ENCODE assay signal across 8 mouse cellular contexts in genomic region chr9:56223429-56224051, GRCm38 (mm10). TPM values are rescaled to one million over a fixed set of nuclear protein-coding genes. Genes with fewer than 3 reads are reported as not detected.
A peak's percentile ranks its signal among the peaks of the same experiment; 100 is the strongest.
DNase-seq lines count a peak whose midpoint lies in the region; ATAC-seq and TF ChIP-seq lines count a peak whose summit lies in the region.
"Not testable (repeated sequence)": the region's sequence is repeated elsewhere in the genome, so short reads cannot be mapped to it uniquely, and the experiment has no call there.

No protein-coding gene starts in this region.

- not testable (repeated sequence) for H3K4me1 ChIP-seq in embryonic facial prominence, embryonic 12.5 days; neural tube, embryonic 12.5 days; testis, adult 2 months (ENCODE audit: control insufficient read depth, insufficient read depth, low read length)

- peak; percentile 82 to 92 for DNase-seq in adrenal gland, adult 18-20 months (ENCODE audit: low spot score in 2 of 2)
- DNase-seq in heart, adult 18-20 months: peak; percentile 64 to 95
- peak; percentile 81 to 82 for DNase-seq in layer of hippocampus, postnatal 14 days (ENCODE audit: low spot score in 2 of 2)
- DNase-seq in lung, adult 18-20 months: peak; percentile 62 to 70

- not testable (repeated sequence) for H3K36me3 ChIP-seq in embryonic facial prominence, embryonic 12.5 days; neural tube, embryonic 12.5 days; testis, adult 2 months (ENCODE audit: control insufficient read depth, insufficient read depth, low read length)

- H3K9ac ChIP-seq in embryonic facial prominence, embryonic 12.5 days; neural tube, embryonic 12.5 days: not testable (repeated sequence)

- peak overlapping the region; percentile 39 for H3K4me2 ChIP-seq in embryonic facial prominence, embryonic 12.5 days (replicated peaks)
- H3K4me2 ChIP-seq in neural tube, embryonic 12.5 days (replicated peaks): peak overlapping the region; percentile 44

- TF ChIP-seq POLR2A in testis, adult 2 months (IDR thresholded peaks at IDR 0.05; ENCODE audit: control insufficient read depth, low read depth, low read length): not testable (repeated sequence)

- not testable (repeated sequence) for TF ChIP-seq CTCF in testis, adult 2 months (IDR thresholded peaks at IDR 0.05; ENCODE audit: control insufficient read depth, insufficient read depth, insufficient replicate concordance, low read depth, low read length)

- H3K4me3 ChIP-seq in embryonic facial prominence, embryonic 12.5 days: 0 out of 2 replicates have a peak overlapping the region, but pooled peaks have one; percentile 12
- H3K4me3 ChIP-seq in neural tube, embryonic 12.5 days: not testable (repeated sequence)
- peak overlapping the region; percentile 53 for H3K4me3 ChIP-seq in testis, adult 2 months (ENCODE audit: control insufficient read depth, low read depth, low read length)

- 18% methylated on average over 33 of the region's 45 CpGs for WGBS in embryonic facial prominence, embryonic 12.5 days
- 33% methylated on average over 45 of the region's 45 CpGs for WGBS in neural tube, embryonic 12.5 days

- peak; percentile 100 for ATAC-seq in embryonic facial prominence, embryonic 12.5 days (ENCODE audit: insufficient number of reproducible peaks, insufficient read depth, low FRiP score, low TSS enrichment)
- peak; percentile 99 for ATAC-seq in inflammation-experienced regulatory T-cells, adult 6 months
- peak; percentile 100 for ATAC-seq in neural tube, embryonic 12.5 days (ENCODE audit: low FRiP score, low read depth)

- H3K9me3 ChIP-seq in embryonic facial prominence, embryonic 12.5 days; neural tube, embryonic 12.5 days: not testable (repeated sequence)

- H3K27me3 ChIP-seq in embryonic facial prominence, embryonic 12.5 days; neural tube, embryonic 12.5 days (replicated peaks); testis, adult 2 months (ENCODE audit: control insufficient read depth, insufficient read depth, low read length): not testable (repeated sequence)

- not testable (repeated sequence) for H3K27ac ChIP-seq in embryonic facial prominence, embryonic 12.5 days; neural tube, embryonic 12.5 days; testis, adult 2 months (ENCODE audit: control insufficient read depth, insufficient read depth, low read depth, low read length)

RNA-seq across cellular contexts. Expression of gene Tspan3, which starts 58.3 kb away (rescaled TPM):
- 100 to 1,000 TPM; 112 to 141 TPM for total RNA-seq in adrenal gland, adult 18-20 months (2021)
- polyA plus RNA-seq in embryonic facial prominence, embryonic 12.5 days (2016; fragmentation: Nextera tagmentation; extraction: Ambion mirVana): 468 and 479 TPM in 2 replicates
- total RNA-seq in heart, adult 18-20 months (2021): 100 to 1,000 TPM; 201 to 206 TPM
- polyA plus RNA-seq in inflammation-experienced regulatory T-cells, adult 6 months (2017; shearing (Covaris generic)): 10 to 100 TPM; 45.4 to 48.2 (median 47.7) TPM
- total RNA-seq in layer of hippocampus, postnatal 14 days (2021): 100 to 1,000 TPM; 378 to 389 TPM
- 514 and 516 TPM in 2 replicates for polyA plus RNA-seq in neural tube, embryonic 12.5 days (2016; fragmentation: Nextera tagmentation; extraction: Ambion mirVana)
- 61.5 and 71.2 TPM in 2 replicates for polyA plus RNA-seq in testis, adult 2 months (2012; rRNA removed)
